Mouse (Mus musculus) spleen, adult 2 months (tissue): ENCODE data around the gene Fnip2.

Source experiments
- CTCF ChIP-seq: fragments of 200-500 bp; IDR thresholded peaks from 2 replicates; pipeline ENCODE4 v1.5.1; 2011; ENCODE audit warnings: mild to moderate bottlenecking, inconsistent platforms; ENCODE audit not compliant: insufficient read depth, insufficient read length, insufficient replicate concordance; ENCODE audit errors: extremely low read depth
- POLR2A ChIP-seq: fragments of 200-500 bp; IDR thresholded peaks from 2 replicates; pipeline ENCODE4 v1.6.1; 2011; ENCODE audit warnings: low read depth, low read length, inconsistent platforms

GRCm38 (mm10) chr3:79415929-79416328, 151.7 kb downstream of the Fnip2 start:
- TF ChIP-seq CTCF = no peak
- TF ChIP-seq POLR2A = no peak
